Mouse (Mus musculus) granulocyte monocyte progenitor cell, adult 5-6 weeks (primary cell): ENCODE measurements at regions not wholly inside any gene's neighbourhood (a gene's known extent, or its start where the extent isn't known, plus 50 kb on each side); places are given as distances from the start of the nearest gene placed in this dataset.

Experiments
- ATAC-seq: replicated peaks from 2 replicates; pipeline ENCODE4 v1.8.0; 2016; ENCODE audit warnings: mild to moderate bottlenecking, moderate TSS enrichment, inconsistent platforms; ENCODE audit not compliant: poor library complexity, severe bottlenecking

DNA sequence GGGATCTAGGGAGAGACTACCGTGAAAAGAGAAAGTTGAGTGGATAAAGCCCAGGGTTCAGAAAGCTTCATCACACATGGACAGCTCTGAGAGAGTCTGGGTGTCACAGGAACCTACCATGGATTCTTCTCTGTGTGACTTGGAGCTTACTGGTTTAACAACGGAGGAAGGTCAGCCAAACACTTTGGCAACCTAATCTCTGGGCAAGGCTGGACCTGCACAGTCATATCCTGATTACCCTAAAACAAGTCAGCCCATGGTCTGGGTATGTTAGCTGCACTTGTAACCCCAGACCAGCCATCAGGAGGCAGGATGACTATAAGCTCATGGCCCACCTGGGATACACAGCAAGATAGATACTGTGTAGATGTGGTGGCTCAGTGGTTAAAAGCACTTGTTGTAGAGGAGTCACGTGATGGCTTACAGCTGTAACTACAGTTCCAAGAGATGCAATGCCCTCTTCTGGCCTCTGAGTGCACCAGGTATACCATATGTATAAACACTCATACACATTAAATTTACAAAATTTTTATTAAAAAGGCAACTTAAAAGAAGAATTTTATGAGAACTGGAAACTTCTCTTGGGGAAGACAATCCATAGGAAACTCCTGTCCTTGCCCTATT lies 85.0 kb upstream of the Serbp1 start:
- no peak; the same call in 1 of the 2 replicates for ATAC-seq

- ATAC-seq = no peak
Measured at GRCm38 (mm10) chr6:67151515-67151914, 86.5 kb upstream of the Serbp1 start.

DNA sequence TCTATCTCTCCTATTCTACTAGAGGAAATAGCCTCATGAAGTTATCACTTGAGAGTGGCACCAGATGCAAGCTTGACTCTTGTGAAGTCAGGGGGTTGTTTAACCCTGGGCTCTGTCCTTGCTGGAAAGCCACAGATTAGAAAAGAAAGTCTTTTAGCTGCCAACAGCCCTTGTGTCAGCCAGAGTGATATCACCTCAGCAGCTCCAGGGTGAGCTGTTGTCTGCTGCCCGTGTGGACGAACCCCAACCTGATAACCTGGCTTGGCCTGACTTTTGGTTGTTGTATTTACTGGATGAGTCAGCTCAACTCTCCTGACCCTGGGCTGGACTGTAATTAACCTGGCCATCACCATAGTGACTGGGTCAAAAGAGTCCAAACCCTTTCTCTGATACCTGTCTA lies 88.6 kb upstream of the Serbp1 start:
- ATAC-seq = no peak

DNA sequence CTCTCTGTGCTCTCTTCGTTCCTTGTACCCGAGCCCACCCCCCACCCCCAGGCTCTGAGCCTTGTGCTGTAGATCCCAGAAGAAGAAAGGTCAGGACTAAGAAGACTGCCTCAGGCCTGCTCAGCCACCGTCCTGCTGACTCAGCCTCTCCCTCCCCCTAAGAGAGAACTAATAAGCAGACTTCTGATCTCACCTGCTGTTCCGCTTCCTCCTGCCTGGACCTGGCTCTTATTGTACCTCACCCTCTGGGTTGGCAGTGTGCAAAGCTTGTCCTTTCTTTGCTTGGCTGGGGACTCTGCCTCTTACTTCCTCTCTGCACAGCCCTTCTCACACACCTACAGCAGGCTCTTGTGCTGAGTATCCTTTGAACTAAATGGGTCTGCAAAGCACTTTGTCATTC lies 91.3 kb upstream of the Serbp1 start:
- peak; percentile 54 for ATAC-seq

GRCm38 (mm10) chr6:67145969-67146368 lies 92.0 kb upstream of the Serbp1 start:
- ATAC-seq = no peak

- no peak for ATAC-seq
Measured at GRCm38 (mm10) chr6:67144946-67145716, 92.8 kb upstream of the Serbp1 start.

- ATAC-seq = peak; percentile 68
Measured at GRCm38 (mm10) chr6:67142179-67142578, 95.8 kb upstream of the Serbp1 start.

- ATAC-seq = peak; percentile 18; the same call in 1 of the 2 replicates
Measured at GRCm38 (mm10) chr6:67140645-67141250, 97.2 kb upstream of the Serbp1 start.

DNA sequence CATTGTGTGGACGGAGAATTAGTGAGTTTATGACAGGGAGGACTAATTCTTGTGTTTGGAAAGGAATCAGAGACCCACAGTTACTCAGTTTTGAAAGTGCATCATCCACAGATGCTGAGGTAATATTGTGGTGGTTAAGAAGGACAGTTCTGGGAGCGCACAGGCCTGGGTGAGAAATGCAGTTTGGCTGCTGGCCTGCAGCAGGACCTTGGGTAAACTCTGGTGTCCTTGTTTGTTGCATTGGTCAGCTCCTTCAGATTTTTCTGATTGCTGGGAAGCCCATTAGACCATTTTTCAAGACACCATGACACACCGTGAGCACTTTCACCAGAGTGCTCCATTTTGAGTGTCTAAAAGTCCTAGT lies 99.0 kb upstream of the Serbp1 start:
- ATAC-seq = no peak

DNA sequence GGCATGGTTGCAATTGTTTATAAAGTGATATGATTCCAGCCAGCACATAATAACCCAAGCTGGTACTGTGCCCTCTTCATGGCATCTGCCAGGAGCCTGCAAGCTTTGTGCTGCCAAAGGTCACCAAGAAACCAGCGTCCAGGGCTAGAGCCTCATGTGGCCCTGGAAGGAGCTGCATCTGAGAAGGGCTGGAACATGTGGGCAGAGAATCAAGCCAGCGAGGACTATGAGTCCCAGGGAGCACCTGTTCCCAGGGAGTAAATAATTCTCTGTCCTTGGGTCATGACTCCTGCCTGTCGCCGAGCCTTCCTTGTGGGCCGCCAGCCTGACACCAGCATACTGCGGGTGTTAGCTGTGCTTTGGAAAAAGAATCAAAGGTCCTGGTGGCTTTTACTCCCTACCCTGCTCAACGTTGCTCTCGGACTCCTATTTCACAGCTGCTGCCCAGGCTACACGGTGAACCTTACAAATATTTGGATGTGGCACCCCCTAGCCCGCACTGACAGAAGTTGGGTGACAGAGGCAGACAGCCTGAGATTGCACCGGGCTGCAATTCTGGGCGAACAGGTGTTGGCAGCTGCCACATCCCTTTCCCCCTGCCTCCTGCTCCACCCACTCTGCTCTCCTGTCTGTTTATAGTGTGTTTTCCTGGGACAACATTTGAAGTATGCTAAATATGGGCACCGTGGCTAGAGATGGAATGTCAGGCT lies 99.5 kb upstream of the Serbp1 start:
- ATAC-seq = no peak

DNA sequence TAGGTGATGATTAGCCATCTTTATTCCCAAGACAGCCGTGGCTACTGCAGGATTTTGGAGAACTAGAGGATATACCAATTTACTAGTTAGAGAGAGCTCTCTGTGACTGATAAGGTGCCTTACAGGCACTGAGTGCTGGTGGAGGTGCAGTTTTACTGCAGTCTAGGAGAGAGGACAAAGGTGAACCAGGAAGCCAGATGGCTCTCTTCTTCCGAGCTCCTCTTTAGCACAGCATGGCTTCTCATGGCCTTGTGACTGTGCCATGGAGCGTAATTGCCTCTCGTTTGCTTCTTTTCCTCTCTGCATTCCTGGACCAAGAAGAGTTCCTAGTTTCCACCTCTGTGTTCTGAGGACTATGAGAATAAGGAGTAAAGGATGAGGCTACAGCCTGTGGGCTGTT lies 100.2 kb upstream of the Gadd45a start:
- ATAC-seq = no peak

GRCm38 (mm10) chr6:67134915-67135314 lies 97.7 kb upstream of the Gadd45a start:
- no peak for ATAC-seq

GRCm38 (mm10) chr6:67130540-67131301 lies 93.5 kb upstream of the Gadd45a start:
- no peak for ATAC-seq

DNA sequence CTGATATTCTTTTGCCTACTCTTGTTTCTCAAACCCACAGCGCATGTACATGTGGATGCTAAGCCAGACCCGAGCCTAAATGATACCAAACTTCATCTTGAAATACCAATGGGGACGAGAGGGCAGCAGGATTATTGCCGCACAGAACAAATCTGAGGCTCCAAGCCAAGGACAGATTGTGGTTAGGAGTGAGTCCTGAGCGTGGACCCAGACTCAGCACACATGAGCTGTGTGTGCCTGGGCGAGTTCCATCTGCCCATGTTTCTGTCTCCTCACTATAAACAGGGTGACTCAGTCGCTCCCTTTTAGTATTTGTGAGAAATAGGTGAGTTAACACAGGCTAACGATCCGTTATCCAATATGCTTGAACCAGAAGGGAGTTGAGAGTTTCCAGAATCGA lies 92.4 kb upstream of the Gadd45a start:
- peak; percentile 13; the same call in 1 of the 2 replicates for ATAC-seq

DNA sequence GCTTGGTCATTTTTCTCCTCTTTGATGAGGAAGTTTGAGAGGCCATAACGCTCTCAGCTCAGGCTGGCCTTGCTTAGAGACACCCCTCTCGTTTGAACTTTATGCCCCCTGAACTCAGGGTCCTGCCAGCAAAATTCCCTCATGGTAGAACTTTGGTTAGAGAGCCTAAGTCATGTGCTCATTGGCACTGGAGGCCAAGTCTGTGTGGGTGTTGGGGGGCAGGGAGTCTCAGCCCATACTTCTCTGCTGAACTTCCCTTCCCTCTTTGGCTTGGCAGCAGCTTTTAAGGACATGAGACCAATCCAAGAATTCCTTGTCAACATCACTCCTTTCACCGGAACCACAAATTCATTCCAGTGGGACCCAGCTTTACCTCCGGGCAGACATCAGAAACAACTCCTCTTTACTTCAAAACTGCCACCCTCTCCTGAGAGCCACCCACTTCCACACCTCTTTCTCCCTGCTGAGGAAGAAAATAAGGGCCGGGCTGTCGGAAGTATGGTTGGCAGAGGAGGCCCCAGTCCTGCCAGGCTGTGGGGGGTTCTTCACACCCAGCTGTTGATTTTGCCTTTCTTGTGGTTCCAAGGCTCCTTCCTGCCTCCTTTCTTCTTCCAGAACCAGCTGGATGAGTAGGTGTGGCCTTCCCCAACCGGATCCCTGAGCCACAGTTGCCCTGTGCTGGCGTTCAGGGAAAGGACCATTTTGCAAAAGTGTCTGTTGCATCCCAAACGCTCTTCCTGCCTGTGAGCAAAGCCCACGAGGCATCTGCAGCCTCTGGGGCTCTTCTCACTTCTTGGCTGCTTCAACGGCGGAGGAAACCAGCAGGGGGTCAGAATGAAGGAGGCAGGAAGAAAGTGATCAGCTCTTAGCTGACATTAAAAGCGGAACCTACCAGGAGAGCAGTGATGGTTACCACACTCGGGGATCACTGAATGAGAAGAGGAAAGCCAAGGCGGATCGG lies 91.5 kb upstream of the Gadd45a start:
- ATAC-seq = peak; percentile 91

GRCm38 (mm10) chr6:67127727-67128126 lies 90.5 kb upstream of the Gadd45a start:
- no peak for ATAC-seq

DNA sequence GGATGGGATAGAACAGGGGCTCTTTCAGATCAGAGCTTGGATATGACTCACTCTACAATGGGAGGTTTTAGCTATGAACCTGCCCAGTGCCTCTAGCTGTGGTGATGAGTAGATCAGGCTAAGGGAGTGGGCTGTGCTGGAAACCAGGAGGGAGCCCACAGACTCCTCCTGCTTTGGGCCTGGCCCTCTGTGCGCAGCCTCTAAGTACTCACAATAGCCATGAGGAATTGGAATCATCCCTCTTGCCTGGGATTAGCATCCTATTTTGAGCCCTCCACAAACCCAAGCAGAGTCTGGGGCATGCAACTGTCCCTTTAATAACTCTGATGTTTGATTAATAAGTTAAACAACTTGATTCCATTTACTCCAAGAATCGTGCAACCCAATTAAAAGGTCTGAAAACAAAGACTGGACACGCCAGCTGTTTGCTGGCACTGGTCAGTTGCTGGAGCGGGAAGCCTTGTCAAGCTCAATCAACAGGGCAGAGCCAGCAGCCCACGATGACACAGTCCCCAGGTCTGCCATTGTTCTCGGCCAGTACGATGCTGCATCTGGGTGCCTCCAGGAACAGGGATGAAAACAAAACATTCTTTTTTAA lies 88.6 kb upstream of the Gadd45a start:
- no peak for ATAC-seq

GRCm38 (mm10) chr6:67124089-67124488 lies 86.8 kb upstream of the Gadd45a start:
- ATAC-seq = peak; percentile 73

DNA sequence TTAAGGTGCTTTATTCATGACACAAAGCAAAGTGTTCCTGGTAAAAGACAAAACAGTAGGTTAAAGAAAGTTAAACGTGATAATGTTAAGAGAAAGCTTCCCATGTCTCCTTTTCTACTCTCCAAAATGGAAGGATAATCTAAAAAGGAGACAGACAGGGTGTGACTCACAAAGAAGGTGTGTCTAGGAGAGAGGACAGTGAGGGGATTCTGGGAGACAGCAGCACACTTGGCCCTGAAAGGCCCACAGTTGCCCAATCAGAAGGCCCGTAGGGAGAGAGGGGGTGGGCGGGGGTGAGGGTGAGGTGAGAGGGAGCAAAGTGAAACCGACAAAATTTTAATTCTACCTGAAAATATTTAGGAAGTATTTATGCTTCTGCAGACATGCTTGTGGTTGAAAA lies 85.8 kb upstream of the Gadd45a start:
- ATAC-seq = no peak
